13 mouse cellular contexts compared by ENCODE assay signal in the genomic region with DNA sequence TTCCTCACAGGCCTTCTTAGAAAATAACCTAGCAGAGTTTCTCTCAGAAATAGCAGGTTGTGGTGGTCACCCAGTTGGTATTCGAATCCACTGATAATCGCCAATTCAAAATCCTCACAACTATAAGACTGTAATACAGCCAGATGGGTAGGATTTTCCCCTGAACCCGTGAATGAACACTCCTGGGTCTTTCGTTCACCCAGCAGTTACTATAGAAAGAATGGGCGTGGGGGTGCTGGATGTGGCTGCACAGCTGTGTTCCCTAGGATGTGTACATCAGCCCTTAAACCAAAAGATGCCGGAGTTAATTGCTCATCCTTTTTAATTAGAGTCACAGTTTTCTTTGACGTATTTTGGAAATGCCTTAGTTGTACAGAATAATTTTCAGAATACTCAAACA. TPM values are rescaled to one million over a fixed set of nuclear protein-coding genes. Genes with fewer than 3 reads are reported as not detected.
DNase-seq lines count a peak whose midpoint lies in the region; ATAC-seq and TF ChIP-seq lines count a peak whose summit lies in the region.
"Had no signal": no experiment of that assay in that cellular context is flagged by ENCODE, and none has a peak within 500 bp of the region (broad histone marks: within the 10 kb centered on the region; RNA-seq: fewer than 3 reads in every experiment).

No protein-coding gene starts in this region.

- H3K4me1 ChIP-seq in lung, embryonic 16.5 days (replicated peaks; ENCODE audit: control insufficient read depth, insufficient read depth, low read length), result peaks cover 13% of the 10 kb centered on the region
- no peaks in the 10 kb centered on the region for H3K4me1 ChIP-seq in hindbrain, embryonic 11.5 days (replicated peaks; ENCODE audit: control insufficient read depth, insufficient read depth, low read length)
- peaks cover 14% of the 10 kb centered on the region for H3K4me1 ChIP-seq in neural tube, embryonic 12.5 days
- H3K4me1 ChIP-seq: heart, embryonic 12.5 days; liver, embryonic 13.5 days had no signal

- DNase-seq in lung, adult 18-20 months, result no peak
- DNase-seq in brain, embryonic 14.5 days (ENCODE audit: low read depth), result peak; percentile 38
- peak; percentile 17 for DNase-seq in hindbrain, embryonic 11.5 days (ENCODE audit: low spot score)
- no peak for DNase-seq in urinary bladder, postnatal 14 days (ENCODE audit: low spot score)
- no peak for DNase-seq in left cerebral cortex, adult 2 months (ENCODE audit: extremely low spot score in 1 of 2, low spot score in 2 of 2)
- DNase-seq: cerebellum, postnatal 36 days; liver, embryonic 13.5 days; lung, postnatal 4 days had no signal

- ATAC-seq in lung, embryonic 16.5 days (ENCODE audit: low read depth), result no peak
- ATAC-seq in hindbrain, embryonic 11.5 days (ENCODE audit: low FRiP score), result peak; percentile 70; the same call in 1 of the 2 replicates
- ATAC-seq in neural tube, embryonic 12.5 days (ENCODE audit: low FRiP score, low read depth), result peak; percentile 80
- ATAC-seq: inflammation-experienced regulatory T-cells, adult 6 months had no signal

- H3K27me3 ChIP-seq in lung, embryonic 16.5 days (ENCODE audit: control insufficient read depth, insufficient read depth, low read depth, low read length), result no peaks in the 10 kb centered on the region
- no peaks in the 10 kb centered on the region for H3K27me3 ChIP-seq in hindbrain, embryonic 11.5 days (ENCODE audit: control insufficient read depth, insufficient read depth, low read length)
- H3K27me3 ChIP-seq in neural tube, embryonic 12.5 days (replicated peaks), result no peaks in the 10 kb centered on the region
- H3K27me3 ChIP-seq: heart, embryonic 12.5 days; liver, embryonic 13.5 days had no signal

- H3K36me3 ChIP-seq in lung, embryonic 16.5 days (ENCODE audit: control insufficient read depth, insufficient read depth, low read length), result no peaks in the 10 kb centered on the region
- H3K36me3 ChIP-seq in hindbrain, embryonic 11.5 days (ENCODE audit: control insufficient read depth, insufficient read depth, low read length), result no peaks in the 10 kb centered on the region
- H3K36me3 ChIP-seq in neural tube, embryonic 12.5 days, result no peaks in the 10 kb centered on the region
- H3K36me3 ChIP-seq: liver, embryonic 13.5 days had no signal

- peak overlapping the region; percentile 41; the same call in 1 of the 2 replicates for H3K27ac ChIP-seq in lung, embryonic 16.5 days (ENCODE audit: low read length)
- H3K27ac ChIP-seq in hindbrain, embryonic 11.5 days (ENCODE audit: low read depth, low read length), result 0 out of 2 replicates have a peak overlapping the region, but pooled peaks have one; percentile 20
- H3K27ac ChIP-seq in neural tube, embryonic 12.5 days, result no peak overlapping the region
- no peak overlapping the region; the same call in 1 of the 2 replicates for H3K27ac ChIP-seq in left cerebral cortex, adult 2 months
- H3K27ac ChIP-seq: liver, embryonic 13.5 days had no signal

- no peak for TF ChIP-seq CTCF in brain, embryonic 14.5 days (IDR thresholded peaks at IDR 0.05; ENCODE audit: borderline replicate concordance, extremely low read depth, insufficient read depth, insufficient read length)
- no peak for TF ChIP-seq CTCF in left cerebral cortex, adult 2 months (IDR thresholded peaks at IDR 0.05)

- H3K4me3 ChIP-seq in lung, embryonic 16.5 days (ENCODE audit: low read length), result no peak overlapping the region
- no peak overlapping the region for H3K4me3 ChIP-seq in hindbrain, embryonic 11.5 days (ENCODE audit: low read depth, low read length)
- no peak overlapping the region for H3K4me3 ChIP-seq in neural tube, embryonic 12.5 days
- H3K4me3 ChIP-seq in left cerebral cortex, adult 2 months, result no peak overlapping the region
- H3K4me3 ChIP-seq: heart, embryonic 12.5 days; liver, embryonic 13.5 days had no signal

- no peak for TF ChIP-seq POLR2A in brain, embryonic 14.5 days (IDR thresholded peaks at IDR 0.05; ENCODE audit: borderline replicate concordance, extremely low read depth, insufficient read depth, insufficient read length, poor library complexity, severe bottlenecking)

- no peak overlapping the region for H3K4me2 ChIP-seq in lung, embryonic 16.5 days (ENCODE audit: low read depth, low read length)
- no peak overlapping the region for H3K4me2 ChIP-seq in hindbrain, embryonic 11.5 days (replicated peaks; ENCODE audit: low read depth, low read length)
- peak overlapping the region; percentile 43 for H3K4me2 ChIP-seq in neural tube, embryonic 12.5 days (replicated peaks)
- H3K4me2 ChIP-seq: heart, embryonic 12.5 days; liver, embryonic 13.5 days had no signal

- WGBS in lung, embryonic 16.5 days, result 80% methylated on average over 7 of the region's 7 CpGs
- WGBS in hindbrain, embryonic 11.5 days, result 42% methylated on average over 7 of the region's 7 CpGs
- 14% methylated on average over 7 of the region's 7 CpGs for WGBS in neural tube, embryonic 12.5 days

- intact Hi-C loops in left cerebral cortex, adult 2 months (cut with DNase I), result no loop called here

- H3K9me3 ChIP-seq in lung, embryonic 16.5 days (ENCODE audit: control insufficient read depth, low read length), result no peaks in the 10 kb centered on the region
- no peaks in the 10 kb centered on the region for H3K9me3 ChIP-seq in hindbrain, embryonic 11.5 days (ENCODE audit: control insufficient read depth, low read length)
- H3K9me3 ChIP-seq in neural tube, embryonic 12.5 days, result no peaks in the 10 kb centered on the region
- H3K9me3 ChIP-seq: heart, embryonic 12.5 days; liver, embryonic 13.5 days had no signal

- no peak overlapping the region for H3K9ac ChIP-seq in lung, embryonic 16.5 days (ENCODE audit: low read length)
- H3K9ac ChIP-seq in hindbrain, embryonic 11.5 days (ENCODE audit: low read depth, low read length), result no peak overlapping the region
- H3K9ac ChIP-seq in neural tube, embryonic 12.5 days, result no peak overlapping the region
- H3K9ac ChIP-seq: heart, embryonic 12.5 days; liver, embryonic 13.5 days had no signal

RNA-seq across cellular contexts. Expression of gene Kitl, which starts 50.9 kb away (rescaled TPM):
- 38.5 and 41.2 TPM in 2 replicates for polyA plus RNA-seq in lung, embryonic 16.5 days (2015; fragmentation: Nextera tagmentation; extraction: Ambion mirVana)
- polyA plus RNA-seq in brain, embryonic 14.5 days (2012; rRNA removed), result 21.3 and 26.7 TPM in 2 replicates
- 18.0 and 20.9 TPM in 2 replicates for polyA plus RNA-seq in hindbrain, embryonic 11.5 days (2014; fragmentation: Nextera tagmentation; extraction: Ambion mirVana)
- 13.1 and 16.7 TPM in 2 replicates for polyA plus RNA-seq in neural tube, embryonic 12.5 days (2016; fragmentation: Nextera tagmentation; extraction: Ambion mirVana)
- total RNA-seq in left cerebral cortex, adult 2 months (2021), result 10 to 100 TPM; 54.4 to 58.1 TPM
- total RNA-seq: neutrophil, adult 5-6 weeks had no signal

Comparison
In these comparisons a context has a peak if more than half of its experiments do, and no peak if none do; other contexts are left out.
1. H3K27ac ChIP-seq: peak in lung, embryonic 16.5 days (single experiment) and hindbrain, embryonic 11.5 days (single experiment); none in neural tube, embryonic 12.5 days (single experiment) and left cerebral cortex, adult 2 months (single experiment).
2. DNase-seq: peak in brain, embryonic 14.5 days (single experiment) and hindbrain, embryonic 11.5 days (single experiment); none in lung, adult 18-20 months (0 of 2), urinary bladder, postnatal 14 days (single experiment) and left cerebral cortex, adult 2 months (0 of 2).